Mouse (Mus musculus): Measurements from ENCODE around the gene Ccdc114.

- TF ChIP-seq CTCF (IDR thresholded peaks at IDR 0.05; ENCODE audit: low read depth, low read length) (no peak), GATA1 (IDR thresholded peaks at IDR 0.05; ENCODE audit: borderline replicate concordance, low read length) (no peak), POLR2AphosphoS5 (IDR thresholded peaks at IDR 0.05; ENCODE audit: insufficient replicate concordance, low read depth, low read length) (no peak), TAL1 (conservative IDR thresholded peaks at IDR 0.05; ENCODE audit: low read depth, low read length) (no peak)
Measured at GRCm38 (mm10) chr7:45892651-45893050, 31.2 kb upstream of the Ccdc114 start.

Measured in G1E (cell line).